Mouse (Mus musculus): ENCODE results near the gene Mt4. TPM values are rescaled to one million over a fixed set of nuclear protein-coding genes. Genes with fewer than 3 reads are reported as not detected.
A peak's percentile ranks its signal among the peaks of the same experiment; 100 is the strongest.

Mt4 gene
- polyA plus RNA-seq, 1 experiment from 2014 or later = not detected

DNA sequence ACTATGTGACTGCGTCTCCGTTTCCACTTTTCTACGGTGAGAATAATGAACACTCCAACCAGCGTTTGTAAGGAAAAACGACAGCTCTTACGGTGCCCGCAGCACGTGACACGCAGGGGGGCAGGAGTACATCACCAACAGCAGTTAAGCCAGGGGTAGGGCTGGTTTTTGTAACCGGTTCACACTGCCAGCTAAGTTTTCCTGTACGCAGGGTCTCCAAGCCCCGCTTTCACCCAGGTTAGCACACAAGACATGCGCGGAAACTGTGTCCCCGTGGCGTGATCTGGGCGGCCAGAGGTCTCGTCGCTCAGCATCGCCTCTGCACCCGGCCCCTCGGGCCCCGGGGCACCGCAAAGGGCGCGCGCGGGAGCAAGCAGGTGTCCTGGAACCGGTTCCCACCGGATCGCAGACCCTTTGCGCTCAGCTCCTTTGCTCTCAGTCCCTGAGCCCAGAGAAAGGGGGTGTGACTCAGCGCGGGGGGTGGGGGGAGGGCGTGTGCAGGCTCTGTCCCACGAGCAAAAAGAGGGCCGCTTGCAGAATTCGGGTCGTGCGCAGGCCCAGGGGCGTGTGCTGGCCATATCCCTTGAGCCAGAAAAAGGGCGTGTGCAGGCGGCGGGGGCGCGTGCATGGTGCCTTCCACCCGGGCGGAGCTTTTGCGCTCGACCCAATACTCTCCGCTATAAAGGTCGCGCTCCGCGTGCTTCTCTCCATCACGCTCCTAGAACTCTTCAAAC is 35.2 kb downstream of the Mt4 start, which contains the start of gene Mt2:
Gene Mt2, plus strand, starts transcription at position 590 of the 734 bp plus-strand sequence.
- peaks cover 15% of the 10 kb centered on the region for H3K4me1 ChIP-seq (ENCODE audit: control insufficient read depth, insufficient read depth, low read length)
- no peaks in the 10 kb centered on the region for H3K36me3 ChIP-seq (ENCODE audit: control insufficient read depth, insufficient read depth, low read length)
- no peak within 1 kb of the TSS; the same call in 1 of the 2 replicates for H3K27ac ChIP-seq (ENCODE audit: low read depth, low read length)
- H3K9ac ChIP-seq (ENCODE audit: low read length) = peak within 1 kb of the TSS; percentile 59
- ATAC-seq (peak; percentile 74), DNase-seq (ENCODE audit: low spot score) (peak; percentile 56)
- peaks cover 34% of the 10 kb centered on the region for H3K27me3 ChIP-seq (replicated peaks; ENCODE audit: control insufficient read depth, insufficient read depth, low read length)
- peak within 1 kb of the TSS; percentile 47 for H3K4me3 ChIP-seq (ENCODE audit: low read depth, low read length)
- under 1% methylated on average over 52 of the region's 56 CpGs for WGBS
- H3K9me3 ChIP-seq (replicated peaks; ENCODE audit: control insufficient read depth, low read length) = no peaks in the 10 kb centered on the region
- peak within 1 kb of the TSS; percentile 97 for H3K4me2 ChIP-seq (ENCODE audit: low read length)

DNA sequence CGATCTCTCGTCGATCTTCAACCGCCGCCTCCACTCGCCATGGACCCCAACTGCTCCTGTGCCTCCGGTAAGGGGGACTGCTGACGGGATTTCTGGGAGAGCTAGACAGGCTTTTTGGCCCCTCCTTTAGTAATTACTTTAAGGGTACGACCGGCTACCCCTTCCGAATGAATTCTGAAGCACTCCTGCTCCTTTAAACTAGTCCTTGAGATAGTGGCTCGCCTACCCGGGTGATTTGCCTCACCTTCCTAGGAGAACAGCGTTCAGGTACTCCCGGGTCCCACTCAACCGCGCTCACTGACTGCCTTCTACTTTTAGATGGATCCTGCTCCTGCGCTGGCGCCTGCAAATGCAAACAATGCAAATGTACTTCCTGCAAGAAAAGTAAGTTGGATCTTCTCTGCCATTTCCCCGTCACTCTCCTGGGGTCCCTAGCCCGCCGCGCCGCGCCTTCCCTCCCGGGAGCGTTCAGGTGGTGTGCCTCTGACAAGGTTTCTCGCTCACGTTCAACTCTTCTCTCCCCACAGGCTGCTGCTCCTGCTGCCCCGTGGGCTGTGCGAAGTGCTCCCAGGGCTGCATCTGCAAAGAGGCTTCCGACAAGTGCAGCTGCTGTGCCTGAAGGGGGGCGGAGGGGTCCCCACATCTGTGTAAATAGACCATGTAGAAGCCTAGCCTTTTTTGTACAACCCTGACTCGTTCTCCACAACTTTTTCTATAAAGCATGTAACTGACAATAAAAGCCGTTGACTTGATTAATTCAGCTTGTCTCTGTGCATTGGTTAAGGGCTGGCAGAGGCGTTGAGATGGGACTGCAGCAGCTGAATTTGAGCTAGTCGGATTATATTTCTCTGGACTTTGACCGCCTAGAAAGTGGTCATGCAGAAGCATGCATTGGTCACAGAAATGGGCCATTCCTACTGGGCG is 36.1 kb downstream of the Mt4 start:
- Histone ChIP-seq H3K27ac (ENCODE audit: low read depth, low read length) (no peak overlapping the region), H3K9ac (ENCODE audit: low read length) (peak overlapping the region; percentile 59), H3K4me1 (ENCODE audit: control insufficient read depth, insufficient read depth, low read length) (peaks cover 15% of the 10 kb centered on the region), H3K4me3 (ENCODE audit: low read depth, low read length) (peak overlapping the region; percentile 47), H3K27me3 (replicated peaks; ENCODE audit: control insufficient read depth, insufficient read depth, low read length) (peaks cover 34% of the 10 kb centered on the region), H3K4me2 (ENCODE audit: low read length) (peak overlapping the region; percentile 97), H3K36me3 (ENCODE audit: control insufficient read depth, insufficient read depth, low read length) (no peaks in the 10 kb centered on the region), H3K9me3 (replicated peaks; ENCODE audit: control insufficient read depth, low read length) (no peaks in the 10 kb centered on the region)
- peak; percentile 38 for DNase-seq (ENCODE audit: low spot score)
- ATAC-seq = peak; percentile 62; the same call in 1 of the 2 replicates
- 3% methylated on average over 39 of the region's 39 CpGs for WGBS

DNA sequence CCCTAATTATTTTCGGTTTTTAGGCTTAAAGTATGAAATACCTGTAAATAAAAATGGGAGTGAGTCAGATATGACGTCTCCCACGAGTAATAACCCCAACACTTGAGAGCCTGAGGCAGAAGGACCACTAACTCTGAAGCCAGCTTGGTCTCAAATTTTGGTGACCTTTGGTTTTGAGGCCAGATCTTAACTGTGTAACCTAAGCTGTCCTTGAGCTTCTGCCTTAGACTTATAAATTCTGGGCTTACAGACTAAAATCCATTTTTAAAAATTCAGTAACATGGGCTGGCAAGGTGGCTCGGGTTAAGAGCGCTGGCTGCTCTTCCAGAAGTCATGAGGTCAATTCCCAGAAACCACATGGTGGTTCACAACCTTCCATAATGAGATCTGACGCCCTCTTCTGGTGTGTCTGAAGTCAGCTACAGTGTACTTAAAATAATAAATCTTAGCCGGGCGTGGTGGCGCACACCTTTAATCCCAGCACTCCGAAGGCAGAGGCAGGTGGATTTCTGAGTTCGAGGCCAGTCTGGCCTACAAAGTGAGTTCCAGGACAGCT is 36.9 kb downstream of the Mt4 start:
- Histone ChIP-seq H3K9me3 (replicated peaks; ENCODE audit: control insufficient read depth, low read length) (no peaks in the 10 kb centered on the region), H3K27ac (ENCODE audit: low read depth, low read length) (no peak overlapping the region), H3K27me3 (replicated peaks; ENCODE audit: control insufficient read depth, insufficient read depth, low read length) (peaks cover 40% of the 10 kb centered on the region), H3K9ac (ENCODE audit: low read length) (no peak overlapping the region), H3K4me1 (ENCODE audit: control insufficient read depth, insufficient read depth, low read length) (peaks cover 15% of the 10 kb centered on the region), H3K4me3 (ENCODE audit: low read depth, low read length) (no peak overlapping the region), H3K4me2 (ENCODE audit: low read length) (no peak overlapping the region), H3K36me3 (ENCODE audit: control insufficient read depth, insufficient read depth, low read length) (no peaks in the 10 kb centered on the region)
- DNase-seq (ENCODE audit: low spot score) (no peak), ATAC-seq (no peak)
- 56% methylated on average over 11 of the region's 11 CpGs for WGBS

DNA sequence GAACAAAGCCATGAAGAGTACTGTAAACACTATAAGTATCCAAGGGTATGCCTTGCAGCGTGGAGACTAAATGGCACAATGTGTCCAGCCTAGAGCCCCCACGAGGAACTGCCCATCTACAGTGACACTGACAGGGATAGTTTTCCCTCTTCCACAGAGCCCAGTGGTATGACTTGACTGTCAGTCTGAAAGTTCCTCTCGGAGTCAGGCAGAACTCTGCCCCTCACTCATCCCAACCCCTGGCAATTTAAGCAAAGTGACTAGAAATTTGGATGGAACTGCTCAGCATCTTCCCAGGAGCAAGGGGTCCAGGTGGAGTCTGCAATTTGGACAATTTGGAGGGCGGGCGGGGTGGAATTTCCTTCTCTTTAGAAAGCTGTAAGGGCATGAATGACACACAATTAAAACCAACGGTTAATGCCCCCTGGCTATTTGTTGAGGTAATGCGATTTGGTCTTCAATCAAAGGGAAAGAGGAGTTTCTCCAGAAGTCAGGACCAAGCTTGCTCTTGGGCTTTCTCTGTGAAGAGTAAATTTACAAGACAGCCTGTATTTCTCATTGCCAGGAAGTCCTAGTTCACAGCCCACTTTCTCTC is 37.7 kb downstream of the Mt4 start:
- no peak overlapping the region for H3K4me3 ChIP-seq (ENCODE audit: low read depth, low read length)
- no peak overlapping the region for H3K4me2 ChIP-seq (ENCODE audit: low read length)
- peaks cover 20% of the 10 kb centered on the region for H3K4me1 ChIP-seq (ENCODE audit: control insufficient read depth, insufficient read depth, low read length)
- no peaks in the 10 kb centered on the region for H3K9me3 ChIP-seq (replicated peaks; ENCODE audit: control insufficient read depth, low read length)
- H3K36me3 ChIP-seq (ENCODE audit: control insufficient read depth, insufficient read depth, low read length) = no peaks in the 10 kb centered on the region
- H3K27ac ChIP-seq (ENCODE audit: low read depth, low read length) = no peak overlapping the region
- H3K9ac ChIP-seq (ENCODE audit: low read length) = no peak overlapping the region
- WGBS = 22% methylated on average over 7 of the region's 7 CpGs
- DNase-seq (ENCODE audit: low spot score) (peak; percentile 24), ATAC-seq (no peak)
- H3K27me3 ChIP-seq (replicated peaks; ENCODE audit: control insufficient read depth, insufficient read depth, low read length) = peaks cover 42% of the 10 kb centered on the region

DNA sequence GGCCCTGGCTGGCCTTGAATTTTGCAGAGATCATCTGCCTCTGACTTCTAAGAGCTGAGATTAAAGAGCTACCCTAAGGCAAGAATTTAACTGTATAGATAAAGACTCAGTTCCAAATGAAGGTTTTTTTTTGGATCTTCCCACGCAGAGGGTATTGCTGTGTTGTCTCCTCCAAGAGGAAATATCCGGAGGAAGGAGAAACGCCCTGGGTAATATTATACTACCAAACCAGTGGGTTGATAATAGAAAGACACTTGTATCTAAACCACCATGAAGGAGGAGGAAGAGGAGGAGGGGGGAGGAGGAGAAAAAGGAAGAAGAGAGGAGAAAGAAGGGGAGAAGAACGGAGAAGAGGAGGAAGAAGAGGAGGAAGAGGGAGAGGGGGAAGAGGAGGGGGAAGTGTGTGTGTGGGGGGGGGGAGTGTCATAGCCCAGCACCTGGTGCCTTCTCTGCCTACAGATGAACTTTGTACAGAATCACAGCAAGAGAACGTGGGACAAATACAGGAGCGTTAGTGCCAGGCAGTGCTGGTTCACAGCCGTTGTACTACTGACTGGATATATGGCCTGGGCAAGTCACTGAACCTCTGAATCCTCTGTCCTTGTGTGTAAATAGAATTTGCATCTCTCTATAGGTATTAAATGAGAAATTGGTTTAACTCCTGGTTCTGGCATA is 40.9 kb downstream of the Mt4 start:
- Histone ChIP-seq H3K9ac (ENCODE audit: low read length) (no peak overlapping the region), H3K36me3 (ENCODE audit: control insufficient read depth, insufficient read depth, low read length) (no peaks in the 10 kb centered on the region), H3K4me2 (ENCODE audit: low read length) (no peak overlapping the region), H3K27me3 (replicated peaks; ENCODE audit: control insufficient read depth, insufficient read depth, low read length) (peaks cover 38% of the 10 kb centered on the region), H3K4me1 (ENCODE audit: control insufficient read depth, insufficient read depth, low read length) (peaks cover 13% of the 10 kb centered on the region), H3K4me3 (ENCODE audit: low read depth, low read length) (no peak overlapping the region), H3K27ac (ENCODE audit: low read depth, low read length) (no peak overlapping the region), H3K9me3 (replicated peaks; ENCODE audit: control insufficient read depth, low read length) (no peaks in the 10 kb centered on the region)
- ATAC-seq (no peak), DNase-seq (ENCODE audit: low spot score) (no peak)
- 66% methylated on average over 7 of the region's 7 CpGs for WGBS

DNA sequence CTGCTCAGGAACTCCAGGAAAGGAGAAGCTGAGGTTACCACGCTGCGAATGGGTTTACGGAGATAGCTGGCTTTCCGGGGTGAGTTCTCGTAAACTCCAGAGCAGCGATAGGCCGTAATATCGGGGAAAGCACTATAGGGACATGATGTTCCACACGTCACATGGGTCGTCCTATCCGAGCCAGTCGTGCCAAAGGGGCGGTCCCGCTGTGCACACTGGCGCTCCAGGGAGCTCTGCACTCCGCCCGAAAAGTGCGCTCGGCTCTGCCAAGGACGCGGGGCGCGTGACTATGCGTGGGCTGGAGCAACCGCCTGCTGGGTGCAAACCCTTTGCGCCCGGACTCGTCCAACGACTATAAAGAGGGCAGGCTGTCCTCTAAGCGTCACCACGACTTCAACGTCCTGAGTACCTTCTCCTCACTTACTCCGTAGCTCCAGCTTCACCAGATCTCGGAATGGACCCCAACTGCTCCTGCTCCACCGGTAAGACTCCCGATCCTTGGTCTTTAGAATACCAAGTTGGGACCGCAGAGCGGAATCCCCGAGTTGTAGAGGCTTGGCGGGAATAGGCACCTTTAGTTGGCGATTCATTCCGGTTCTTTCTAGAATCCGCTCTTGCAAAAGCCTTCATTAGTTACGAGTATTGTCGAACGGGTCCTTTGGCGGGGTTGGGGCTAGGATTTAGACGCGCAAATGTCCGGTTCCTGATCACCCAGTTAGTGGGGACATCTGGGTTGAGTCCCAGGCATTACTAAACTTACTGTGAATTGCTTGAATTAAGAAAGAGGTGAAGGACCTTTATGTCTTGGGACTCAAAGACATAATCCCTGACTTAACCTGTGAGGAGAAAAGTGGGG is 42.1 kb downstream of the Mt4 start, which contains the start of gene Mt1:
Gene Mt1, plus strand, starts transcription at position 226 of the 856 bp plus-strand sequence.
- WGBS = under 1% methylated on average over 50 of the region's 50 CpGs
- Histone ChIP-seq H3K9me3 (replicated peaks; ENCODE audit: control insufficient read depth, low read length) (no peaks in the 10 kb centered on the region), H3K4me3 (ENCODE audit: low read depth, low read length) (peak within 1 kb of the TSS; percentile 41), H3K27me3 (replicated peaks; ENCODE audit: control insufficient read depth, insufficient read depth, low read length) (peaks cover 47% of the 10 kb centered on the region), H3K4me2 (ENCODE audit: low read length) (peak within 1 kb of the TSS; percentile 86), H3K36me3 (ENCODE audit: control insufficient read depth, insufficient read depth, low read length) (no peaks in the 10 kb centered on the region), H3K4me1 (ENCODE audit: control insufficient read depth, insufficient read depth, low read length) (peaks cover 17% of the 10 kb centered on the region), H3K27ac (ENCODE audit: low read depth, low read length) (no peak within 1 kb of the TSS), H3K9ac (ENCODE audit: low read length) (peak within 1 kb of the TSS; percentile 64)
- DNase-seq (ENCODE audit: low spot score) (peak; percentile 89), ATAC-seq (peak; percentile 87)

GRCm38 (mm10) chr8:94179713-94180560 is 42.9 kb downstream of the Mt4 start:
- H3K27me3 ChIP-seq (replicated peaks; ENCODE audit: control insufficient read depth, insufficient read depth, low read length) = peaks cover 45% of the 10 kb centered on the region
- no peaks in the 10 kb centered on the region for H3K36me3 ChIP-seq (ENCODE audit: control insufficient read depth, insufficient read depth, low read length)
- peak overlapping the region; percentile 64 for H3K9ac ChIP-seq (ENCODE audit: low read length)
- peak overlapping the region; percentile 41 for H3K4me3 ChIP-seq (ENCODE audit: low read depth, low read length)
- no peak overlapping the region for H3K27ac ChIP-seq (ENCODE audit: low read depth, low read length)
- ATAC-seq = no peak
- peak overlapping the region; percentile 86 for H3K4me2 ChIP-seq (ENCODE audit: low read length)
- no peak for DNase-seq (ENCODE audit: low spot score)
- peaks cover 17% of the 10 kb centered on the region for H3K4me1 ChIP-seq (ENCODE audit: control insufficient read depth, insufficient read depth, low read length)
- no peaks in the 10 kb centered on the region for H3K9me3 ChIP-seq (replicated peaks; ENCODE audit: control insufficient read depth, low read length)
- 4% methylated on average over 25 of the region's 25 CpGs for WGBS

Measured in forebrain, embryonic 14.5 days (tissue).